Mouse (Mus musculus) heart, adult 18-20 months (tissue): Measurements from ENCODE around the gene Ccng1. TPM values are rescaled to one million over a fixed set of nuclear protein-coding genes. Genes with fewer than 3 reads are reported as not detected.

Source experiments
- DNase-seq, 2 experiments: peaks; one replicate each; pipeline ENCODE4 v3.0.0; 2021 to 2022; ENCODE audit warnings: mixed read lengths in 1 of 2
- long read RNA-seq, 2 experiments: library from polyadenylated mRNA; stranded (forward); transcript quantifications; one replicate each; pipeline ENCODE4 v2.0.0; 2021
- total RNA-seq, 2 experiments: library from RNA; stranded (reverse); gene quantifications; 2 replicates each; pipeline ENCODE4 v1.2.3; 2021

Gene Ccng1
- total RNA-seq: 100 to 1,000 TPM; 495 to 546 TPM
- long read RNA-seq, experiment 1, transcript Ccng1-201 (6 exons, 3,512 nt): major isoform, 261 of 337 reads
- long read RNA-seq, experiment 1, partial matches to known transcripts: 59 of 337 reads
- long read RNA-seq, experiment 1, other reads (novel, unspliced or antisense): 17 of 337 reads
- long read RNA-seq, experiment 2, transcript Ccng1-201 (6 exons, 3,512 nt): major isoform, 89 of 140 reads
- long read RNA-seq, experiment 2, partial matches to known transcripts: 8 of 140 reads
- long read RNA-seq, experiment 2, other reads (novel, unspliced or antisense): 43 of 140 reads

- peak; percentile 95 to 98 for DNase-seq
These were observed at the start of gene Ccng1 for GRCm38 (mm10) chr11:40755109-40755627. Ccng1 (minus strand) TSS chr11:40755311.

- DNase-seq: peak; percentile 6 to 21
These were observed 35.2 kb upstream of the Ccng1 start for GRCm38 (mm10) chr11:40790307-40790706.

GRCm38 (mm10) chr11:40789701-40790100 is 34.6 kb upstream of the Ccng1 start:
- no peak for DNase-seq

GRCm38 (mm10) chr11:40786900-40787299 is 31.8 kb upstream of the Ccng1 start:
- DNase-seq: no peak

- DNase-seq: no peak
These were observed 29.2 kb upstream of the Ccng1 start for GRCm38 (mm10) chr11:40784326-40784725.

GRCm38 (mm10) chr11:40783346-40783745 is 28.2 kb upstream of the Ccng1 start:
- no peak for DNase-seq

- no peak for DNase-seq
These were observed 26.7 kb upstream of the Ccng1 start for GRCm38 (mm10) chr11:40781857-40782256.

- DNase-seq: peak in 1 of 2 experiments; percentile 43
These were observed 20.5 kb upstream of the Ccng1 start for GRCm38 (mm10) chr11:40775315-40776269.

- DNase-seq: no peak
These were observed 9.6 kb upstream of the Ccng1 start for GRCm38 (mm10) chr11:40764690-40765089.

- DNase-seq: no peak
These were observed 8.3 kb upstream of the Ccng1 start for GRCm38 (mm10) chr11:40763395-40763794.

- DNase-seq: no peak
These were observed 4.8 kb upstream of the Ccng1 start for GRCm38 (mm10) chr11:40759896-40760295.

GRCm38 (mm10) chr11:40755968-40756367 is 857 bp upstream of the Ccng1 start:
- DNase-seq: no peak

GRCm38 (mm10) chr11:40754664-40755107 is 425 bp downstream of the Ccng1 start:
- DNase-seq: no peak

- DNase-seq: peak; percentile 36 to 61
These were observed 1.3 kb downstream of the Ccng1 start for GRCm38 (mm10) chr11:40753836-40754235.

- no peak for DNase-seq
These were observed 7.4 kb downstream of the Ccng1 start for GRCm38 (mm10) chr11:40747716-40748115.

- DNase-seq: no peak
These were observed 8.8 kb downstream of the Ccng1 start for GRCm38 (mm10) chr11:40746361-40746760.

- no peak for DNase-seq
These were observed 10.8 kb downstream of the Ccng1 start for GRCm38 (mm10) chr11:40744348-40744747.

- DNase-seq: no peak
These were observed 13.4 kb downstream of the Ccng1 start for GRCm38 (mm10) chr11:40741605-40742262.

- DNase-seq: no peak
These were observed 17.7 kb downstream of the Ccng1 start for GRCm38 (mm10) chr11:40737369-40737768.

- no peak for DNase-seq
These were observed 20.8 kb downstream of the Ccng1 start for GRCm38 (mm10) chr11:40734251-40734752.

GRCm38 (mm10) chr11:40733339-40734174 is 21.6 kb downstream of the Ccng1 start, which contains the start of the genes Hmmr and Nudcd2:
Hmmr (minus strand) TSS chr11:40733422.
Nudcd2 (plus strand) TSS chr11:40733667.
- DNase-seq: peak; percentile 94 to 97
